Mouse (Mus musculus) MEL (cell line): ENCODE data around the gene Prkci. TPM values are rescaled to one million over a fixed set of nuclear protein-coding genes. Genes with fewer than 3 reads are reported as not detected.

ENCODE experiments used
- DNase-seq: peaks from one replicate; pipeline ENCODE4 v3.0.0; 2011; ENCODE audit warnings: low read depth, low spot score
- H3K27ac ChIP-seq: 2 replicates; pipeline ENCODE4 v1.5.1; 2012; ENCODE audit warnings: low read depth, mild to moderate bottlenecking, control low read depth, low read length, moderate library complexity; ENCODE audit not compliant: control insufficient read depth
- H3K27me3 ChIP-seq, 2 experiments: fragments of 150-350 bp in 1 of 2; sonication (generic) in 1 of 2; 2 replicates each; pipeline ENCODE4 v1.6.1; 2012; ENCODE audit warnings: low read length in 2 of 2, mild to moderate bottlenecking in 2 of 2, improper control_type of control experiment in 1 of 2, moderate library complexity in 1 of 2; ENCODE audit not compliant: insufficient read depth in 2 of 2, control insufficient read depth in 1 of 2
- H3K36me3 ChIP-seq, 2 experiments: 2 replicates each; pipeline ENCODE4 v1.6.1; 2012 to 2014; ENCODE audit warnings: low read length in 2 of 2, improper control_type of control experiment in 1 of 2, inconsistent platforms in 1 of 2, mild to moderate bottlenecking in 1 of 2; ENCODE audit not compliant: insufficient read depth in 2 of 2, control insufficient read depth in 1 of 2
- H3K4me1 ChIP-seq, 2 experiments: fragments of 150-350 bp in 1 of 2; sonication (generic) in 1 of 2; 2 replicates each; pipeline ENCODE4 v1.6.1; 2012; ENCODE audit warnings: low read length in 2 of 2, improper control_type of control experiment in 1 of 2, mild to moderate bottlenecking in 1 of 2; ENCODE audit not compliant: insufficient read depth in 2 of 2, control insufficient read depth in 1 of 2
- H3K4me3 ChIP-seq, 2 experiments: fragments of 150-350 bp in 1 of 2; sonication (generic) in 1 of 2; 2 replicates each; pipeline ENCODE4 v1.5.1; 2012; ENCODE audit warnings: low read depth in 2 of 2, low read length in 2 of 2, mild to moderate bottlenecking in 2 of 2, moderate library complexity in 2 of 2, control low read depth in 1 of 2, improper control_type of control experiment in 1 of 2; ENCODE audit not compliant: control insufficient read depth in 1 of 2, insufficient read depth in 1 of 2
- H3K79me2 ChIP-seq: 2 replicates; pipeline ENCODE4 v1.6.1; 2012; ENCODE audit warnings: mild to moderate bottlenecking, low read length, moderate library complexity; ENCODE audit not compliant: control insufficient read depth, poor library complexity, insufficient read depth
- H3K9ac ChIP-seq: 2 replicates; pipeline ENCODE4 v1.6.1; 2012; ENCODE audit warnings: low read depth, mild to moderate bottlenecking, control low read depth, low read length, moderate library complexity; ENCODE audit not compliant: control insufficient read depth, poor library complexity, severe bottlenecking
- H3K9me3 ChIP-seq: fragments of 150-350 bp; sonication (generic); replicated peaks from 2 replicates; pipeline ENCODE4 v1.6.1; 2012; ENCODE audit warnings: mild to moderate bottlenecking, low read length, improper control_type of control experiment, moderate library complexity; ENCODE audit not compliant: insufficient read depth
- CHD1 ChIP-seq: IDR thresholded peaks from 2 replicates; pipeline ENCODE4 v1.6.1; 2012; ENCODE audit warnings: low read depth, mild to moderate bottlenecking, inconsistent platforms, low read length, improper control_type of control experiment
- CHD2 ChIP-seq: IDR thresholded peaks from 2 replicates; pipeline ENCODE4 v1.6.1; 2011; ENCODE audit warnings: low read length, improper control_type of control experiment
- ELF1 ChIP-seq: IDR thresholded peaks from 2 replicates; pipeline ENCODE4 v1.6.1; 2014; ENCODE audit warnings: low read depth, mild to moderate bottlenecking, inconsistent platforms, low read length, improper control_type of control experiment, moderate library complexity
- EP300 ChIP-seq, 2 experiments: IDR thresholded peaks; 2 replicates each; pipeline ENCODE4 v1.6.1; 2011; ENCODE audit warnings: improper control_type of control experiment in 2 of 2, low read length in 2 of 2, low read depth in 1 of 2, mild to moderate bottlenecking in 1 of 2
- GATA1 ChIP-seq: IDR thresholded peaks from 2 replicates; pipeline ENCODE4 v1.6.1; 2011; ENCODE audit warnings: low read depth, low read length, improper control_type of control experiment
- KAT2A ChIP-seq: conservative IDR thresholded peaks from 2 replicates; pipeline ENCODE4 v1.6.1; 2012; ENCODE audit warnings: low read depth, low read length, improper control_type of control experiment, inconsistent platforms
- MAFK ChIP-seq: IDR thresholded peaks from 2 replicates; pipeline ENCODE4 v1.6.1; 2011; ENCODE audit warnings: low read depth, mild to moderate bottlenecking, low read length, improper control_type of control experiment, borderline replicate concordance
- MEF2A ChIP-seq: IDR thresholded peaks from 2 replicates; pipeline ENCODE4 v1.6.1; 2014; ENCODE audit warnings: low read depth, mild to moderate bottlenecking, inconsistent platforms, low read length, improper control_type of control experiment; ENCODE audit not compliant: poor library complexity, insufficient replicate concordance, severe bottlenecking; ENCODE audit errors: extremely low read depth
- NRF1 ChIP-seq: IDR thresholded peaks from 2 replicates; pipeline ENCODE4 v1.6.1; 2014; ENCODE audit warnings: low read depth, mild to moderate bottlenecking, inconsistent platforms, low read length, improper control_type of control experiment, moderate library complexity; ENCODE audit not compliant: poor library complexity, insufficient read depth, severe bottlenecking
- POLR2AphosphoS2 ChIP-seq: IDR thresholded peaks from 2 replicates; pipeline ENCODE4 v1.6.1; 2011; ENCODE audit warnings: low read length, improper control_type of control experiment
- RAD21 ChIP-seq: IDR thresholded peaks from 2 replicates; pipeline ENCODE4 v1.6.1; 2011; ENCODE audit warnings: mild to moderate bottlenecking, low read depth, low read length, improper control_type of control experiment
- RCOR1 ChIP-seq: IDR thresholded peaks from 2 replicates; pipeline ENCODE4 v1.6.1; 2012; ENCODE audit warnings: low read depth, mild to moderate bottlenecking, inconsistent platforms, low read length, improper control_type of control experiment
- SMC3 ChIP-seq: IDR thresholded peaks from 2 replicates; pipeline ENCODE4 v1.6.1; 2011; ENCODE audit warnings: low read depth, low read length, improper control_type of control experiment
- TBP ChIP-seq: IDR thresholded peaks from 2 replicates; pipeline ENCODE4 v1.8.0; 2011; ENCODE audit warnings: low read depth, low read length, improper control_type of control experiment
- TCF12 ChIP-seq: IDR thresholded peaks from 2 replicates; pipeline ENCODE4 v1.6.1; 2014; ENCODE audit warnings: low read depth, mild to moderate bottlenecking, inconsistent platforms, low read length, improper control_type of control experiment, moderate library complexity
- USF1 ChIP-seq: IDR thresholded peaks from 2 replicates; pipeline ENCODE4 v1.6.1; 2014; ENCODE audit warnings: low read depth, mild to moderate bottlenecking, inconsistent platforms, low read length, improper control_type of control experiment, moderate library complexity
- USF2 ChIP-seq, 2 experiments: IDR thresholded peaks; 2 replicates each; pipeline ENCODE4 v1.6.1; 2011 to 2012; ENCODE audit warnings: improper control_type of control experiment in 2 of 2, low read length in 2 of 2, borderline replicate concordance in 1 of 2, inconsistent platforms in 1 of 2, low read depth in 1 of 2, mild to moderate bottlenecking in 1 of 2; ENCODE audit not compliant: insufficient read depth in 1 of 2
- ZKSCAN1 ChIP-seq: IDR thresholded peaks from 2 replicates; pipeline ENCODE4 v1.6.1; 2012; ENCODE audit warnings: low read depth, mild to moderate bottlenecking, inconsistent platforms, low read length, improper control_type of control experiment, moderate library complexity
- ZMIZ1 ChIP-seq: IDR thresholded peaks from 2 replicates; pipeline ENCODE4 v1.6.1; 2012; ENCODE audit warnings: low read depth, mild to moderate bottlenecking, inconsistent platforms, low read length, improper control_type of control experiment, moderate library complexity
- ZNF384 ChIP-seq: IDR thresholded peaks from 2 replicates; pipeline ENCODE4 v1.6.1; 2012; ENCODE audit warnings: low read depth, mild to moderate bottlenecking, inconsistent platforms, low read length, improper control_type of control experiment
- polyA plus RNA-seq, 2 experiments: library from polyadenylated mRNA; stranded (reverse) in 1 of 2; unstranded in 1 of 2; fragments of >175 nt in 1 of 2; fragments of >200 nt in 1 of 2; gene quantifications; 2 replicates each; pipeline versions ENCODE4 v1.2.1 to v1.2.4; 2012; ENCODE audit warnings: low replicate concordance in 2 of 2, low read depth in 1 of 2; ENCODE audit not compliant: insufficient read length in 2 of 2, insufficient read depth in 1 of 2, missing spikeins in 1 of 2
- total RNA-seq: library from RNA; depleted of rRNA; stranded (reverse); fragments of 300-350 nt; gene quantifications from 2 replicates; pipeline ENCODE4 v1.2.3, GENCODE M21; 2012

The Prkci gene
- total and polyA plus RNA-seq, 3 experiments = 9.0 to 18.3 TPM; not detected in 1

DNA sequence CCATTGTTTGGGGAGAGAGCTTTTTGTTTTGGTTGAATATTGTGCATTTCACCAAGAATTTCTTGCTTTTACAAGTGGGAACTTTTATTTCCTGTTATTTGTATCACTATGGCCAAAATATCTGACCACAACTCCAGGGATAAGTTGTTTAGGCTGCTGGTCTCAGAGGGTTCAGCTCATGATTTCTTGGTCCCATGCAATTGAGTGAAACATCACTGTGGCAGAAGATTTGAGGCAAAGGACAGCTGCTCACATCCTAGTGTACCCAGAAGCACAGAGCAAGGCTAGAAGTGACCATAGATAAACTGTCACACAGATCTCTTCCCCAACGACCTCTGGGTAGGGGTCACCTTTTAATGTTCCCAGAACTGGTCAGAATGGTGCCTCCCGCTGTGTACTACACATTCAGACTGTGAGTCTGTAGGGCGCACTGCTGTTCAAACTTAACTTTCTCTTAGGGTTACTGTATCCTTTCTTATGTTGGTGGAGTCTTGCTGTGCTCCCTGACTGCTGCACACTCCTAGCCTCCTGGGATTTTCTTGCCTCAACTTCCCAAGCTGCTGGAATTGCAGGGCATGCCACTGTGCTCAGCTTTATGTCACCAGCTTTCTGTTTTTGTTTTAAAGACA lies 5.6 kb downstream of the Prkci start:
- H3K9ac ChIP-seq = no peak overlapping the region
- peaks cover 2 to 6% of the 10 kb centered on the region in 2 experiments; a peak in 2 of 4 replicates for H3K4me1 ChIP-seq
- H3K27ac ChIP-seq = no peak overlapping the region
- TF ChIP-seq CHD2 (no peak), ELF1 (no peak), POLR2AphosphoS2 (no peak), SMC3 (no peak), NRF1 (no peak), CHD1 (no peak), MEF2A (no peak), ZKSCAN1 (no peak), USF1 (no peak), KAT2A (no peak), RAD21 (no peak), ZMIZ1 (no peak)
- H3K4me3 ChIP-seq = no peak overlapping the region
- H3K79me2 ChIP-seq = 0 out of 2 replicates have a peak, but pooled peaks cover 3% of the 10 kb centered on the region
- H3K9me3 ChIP-seq = no peaks in the 10 kb centered on the region
- H3K36me3 ChIP-seq = peaks cover 0 to 12% of the 10 kb centered on the region in 2 experiments; a peak in 2 of 4 replicates
- DNase-seq = no peak
- H3K27me3 ChIP-seq = no peaks in the 10 kb centered on the region

DNA sequence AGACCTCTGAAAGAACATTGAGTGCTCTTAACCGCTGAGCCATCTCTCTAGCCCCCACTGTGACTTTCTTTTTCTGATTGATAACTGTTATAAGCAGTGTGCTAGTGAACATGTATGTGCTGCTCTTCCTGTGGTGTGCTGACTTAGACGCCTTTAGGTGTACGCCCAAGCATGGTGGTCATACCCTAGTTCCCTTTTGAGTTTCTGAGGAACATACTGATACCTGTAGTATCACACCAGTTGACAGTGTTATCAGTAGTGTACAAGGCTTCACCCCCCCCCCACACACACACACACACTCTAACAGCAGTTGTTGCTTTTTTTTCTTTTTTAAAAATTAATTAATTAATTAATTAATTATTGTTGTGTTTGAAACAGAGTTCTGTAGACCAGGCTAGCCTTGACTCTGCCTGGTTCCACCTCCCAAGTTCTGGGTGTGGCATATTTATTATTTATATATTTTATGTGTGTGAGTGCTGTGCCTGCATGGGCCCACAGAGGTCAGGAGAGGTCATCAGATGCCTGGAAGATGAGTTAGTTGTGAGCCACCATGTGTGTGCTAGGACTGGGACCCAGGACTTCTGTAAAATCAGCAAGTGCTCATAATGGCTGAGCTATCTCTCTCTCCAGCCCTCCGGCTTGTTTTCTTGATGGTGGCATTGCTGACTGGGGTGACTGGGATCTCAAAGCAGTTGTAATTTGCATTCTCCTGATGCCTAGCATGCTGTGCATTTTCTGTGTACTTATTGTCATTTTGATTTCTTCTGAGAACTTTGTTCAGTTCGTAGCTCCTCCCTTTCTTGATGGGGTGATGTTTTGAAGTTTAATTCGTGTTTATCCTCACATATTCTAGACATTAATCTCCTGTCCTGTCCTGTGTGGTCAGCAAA lies 9.0 kb downstream of the Prkci start:
- Histone ChIP-seq H3K27ac (no peak overlapping the region), H3K36me3 (peaks cover 0 to 6% of the 10 kb centered on the region in 2 experiments; a peak in 2 of 4 replicates), H3K9me3 (no peaks in the 10 kb centered on the region), H3K79me2 (0 out of 2 replicates have a peak, but pooled peaks cover 2% of the 10 kb centered on the region), H3K27me3 (no peaks in the 10 kb centered on the region), H3K9ac (no peak overlapping the region), H3K4me1 (peaks cover 0 to 6% of the 10 kb centered on the region in 2 experiments; a peak in 2 of 4 replicates), H3K4me3 (no peak overlapping the region)
- peak; percentile 44 for DNase-seq
- TF ChIP-seq EP300 (IDR thresholded peaks at IDR 0.05; ENCODE audit: low read depth in 1 of 2, low read length in 2 of 2) (0 out of 4 replicates have a peak, but pooled peaks of 1 of the 2 experiments have one; percentile 8), TCF12 (no peak), RCOR1 (no peak), SMC3 (no peak), ZKSCAN1 (no peak), USF2 (IDR thresholded peaks at IDR 0.05; ENCODE audit: borderline replicate concordance in 1 of 2, insufficient read depth in 1 of 2, low read depth in 1 of 2, low read length in 2 of 2) (no peak), ELF1 (no peak), TBP (no peak), NRF1 (no peak), GATA1 (peak; percentile 16; the same call in 1 of the 2 replicates), ZNF384 (peak; percentile 31; the same call in 1 of the 2 replicates), MAFK (no peak)
